Mouse (Mus musculus): ENCODE measurements at regions not wholly inside any gene's neighbourhood (a gene's known extent, or its start where the extent isn't known, plus 50 kb on each side); places are given as distances from the start of the nearest gene placed in this dataset.
"Not testable (repeated sequence)": the region's sequence is repeated elsewhere in the genome, so short reads cannot be mapped to it uniquely, and the experiment has no call there.

DNA sequence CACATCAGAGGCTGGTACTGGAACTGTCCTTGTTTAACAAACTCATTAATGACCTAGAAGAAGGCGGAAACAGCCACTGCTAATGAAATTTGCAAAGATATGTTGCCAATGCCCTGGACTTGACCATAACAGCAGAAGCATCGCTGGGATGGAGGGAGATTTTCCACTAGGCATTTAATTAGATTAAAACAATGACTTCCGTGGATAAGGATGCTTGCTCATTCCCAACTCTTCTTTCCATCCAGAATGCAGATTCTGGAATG lies 77.6 kb upstream of the Fam78b start:
- Histone ChIP-seq H3K36me3 (ENCODE audit: control insufficient read depth, insufficient read depth, low read length) (no peaks in the 10 kb centered on the region), H3K4me3 (ENCODE audit: low read depth, low read length) (no peak overlapping the region), H3K4me1 (ENCODE audit: control insufficient read depth, insufficient read depth, low read length) (no peaks in the 10 kb centered on the region), H3K9ac (ENCODE audit: low read length) (no peak overlapping the region), H3K27me3 (ENCODE audit: control insufficient read depth, insufficient read depth, low read length) (no peaks in the 10 kb centered on the region), H3K9me3 (ENCODE audit: control insufficient read depth, low read length) (no peaks in the 10 kb centered on the region), H3K4me2 (ENCODE audit: low read depth, severe bottlenecking) (no peak overlapping the region), H3K27ac (replicated peaks; ENCODE audit: low read depth, low read length) (no peak overlapping the region)
- no peak for DNase-seq (ENCODE audit: low spot score)
- no peak for ATAC-seq (ENCODE audit: insufficient number of reproducible peaks, low FRiP score, low TSS enrichment, low read depth)
- 71% methylated on average over 3 of the region's 3 CpGs for WGBS

GRCm38 (mm10) chr1:166924126-166924525 lies 77.1 kb upstream of the Fam78b start:
- H3K9ac ChIP-seq (ENCODE audit: low read length) = no peak overlapping the region
- H3K27ac ChIP-seq (replicated peaks; ENCODE audit: low read depth, low read length) = no peak overlapping the region
- H3K36me3 ChIP-seq (ENCODE audit: control insufficient read depth, insufficient read depth, low read length) = no peaks in the 10 kb centered on the region
- H3K4me2 ChIP-seq (ENCODE audit: low read depth, severe bottlenecking) = no peak overlapping the region
- H3K9me3 ChIP-seq (ENCODE audit: control insufficient read depth, low read length) = no peaks in the 10 kb centered on the region
- no peak overlapping the region for H3K4me3 ChIP-seq (ENCODE audit: low read depth, low read length)
- no peaks in the 10 kb centered on the region for H3K4me1 ChIP-seq (ENCODE audit: control insufficient read depth, insufficient read depth, low read length)
- WGBS = 83% methylated on average over 2 of the region's 2 CpGs
- no peak for ATAC-seq (ENCODE audit: insufficient number of reproducible peaks, low FRiP score, low TSS enrichment, low read depth)
- no peaks in the 10 kb centered on the region for H3K27me3 ChIP-seq (ENCODE audit: control insufficient read depth, insufficient read depth, low read length)
- DNase-seq (ENCODE audit: low spot score) = no peak

DNA sequence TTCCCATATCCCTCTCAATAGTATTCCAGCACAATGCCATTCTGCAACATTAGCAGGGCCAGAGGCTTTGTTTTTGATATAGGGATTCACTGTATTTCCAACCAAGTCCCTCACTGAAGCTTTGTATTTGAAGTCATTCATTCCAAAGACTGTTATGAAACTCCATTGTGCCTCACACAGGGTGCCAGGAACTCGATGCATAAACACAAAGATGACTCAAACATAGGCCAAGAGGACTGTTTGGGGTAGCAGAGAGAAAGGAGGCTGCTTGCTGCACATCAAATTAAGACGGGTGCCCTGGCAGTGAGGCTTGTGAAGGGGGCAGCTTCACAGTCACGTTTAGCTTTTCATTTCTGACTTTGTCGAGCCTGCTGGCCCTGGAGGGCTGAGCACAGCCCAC lies 75.1 kb upstream of the Fam78b start:
- H3K27ac ChIP-seq (replicated peaks; ENCODE audit: low read depth, low read length) = no peak overlapping the region
- no peaks in the 10 kb centered on the region for H3K4me1 ChIP-seq (ENCODE audit: control insufficient read depth, insufficient read depth, low read length)
- no peaks in the 10 kb centered on the region for H3K27me3 ChIP-seq (ENCODE audit: control insufficient read depth, insufficient read depth, low read length)
- no peak overlapping the region for H3K4me3 ChIP-seq (ENCODE audit: low read depth, low read length)
- DNase-seq (ENCODE audit: low spot score) (no peak), ATAC-seq (ENCODE audit: insufficient number of reproducible peaks, low FRiP score, low TSS enrichment, low read depth) (no peak)
- no peak overlapping the region for H3K4me2 ChIP-seq (ENCODE audit: low read depth, severe bottlenecking)
- H3K9me3 ChIP-seq (ENCODE audit: control insufficient read depth, low read length) = no peaks in the 10 kb centered on the region
- H3K9ac ChIP-seq (ENCODE audit: low read length) = no peak overlapping the region
- no peaks in the 10 kb centered on the region for H3K36me3 ChIP-seq (ENCODE audit: control insufficient read depth, insufficient read depth, low read length)
- WGBS = 56% methylated on average over 4 of the region's 4 CpGs

- H3K27ac ChIP-seq (replicated peaks; ENCODE audit: low read depth, low read length); ATAC-seq (ENCODE audit: insufficient number of reproducible peaks, low FRiP score, low TSS enrichment, low read depth); H3K36me3 ChIP-seq (ENCODE audit: control insufficient read depth, insufficient read depth, low read length); DNase-seq (ENCODE audit: low spot score); H3K27me3 ChIP-seq (ENCODE audit: control insufficient read depth, insufficient read depth, low read length); H3K4me3 ChIP-seq (ENCODE audit: low read depth, low read length); H3K4me1 ChIP-seq (ENCODE audit: control insufficient read depth, insufficient read depth, low read length); H3K9me3 ChIP-seq (ENCODE audit: control insufficient read depth, low read length); H3K9ac ChIP-seq (ENCODE audit: low read length); H3K4me2 ChIP-seq (ENCODE audit: low read depth, severe bottlenecking): not testable (repeated sequence)
- 64% methylated on average over 9 of the region's 9 CpGs for WGBS
Observed at GRCm38 (mm10) chr1:166939744-166940143, 61.5 kb upstream of the Fam78b start.

DNA sequence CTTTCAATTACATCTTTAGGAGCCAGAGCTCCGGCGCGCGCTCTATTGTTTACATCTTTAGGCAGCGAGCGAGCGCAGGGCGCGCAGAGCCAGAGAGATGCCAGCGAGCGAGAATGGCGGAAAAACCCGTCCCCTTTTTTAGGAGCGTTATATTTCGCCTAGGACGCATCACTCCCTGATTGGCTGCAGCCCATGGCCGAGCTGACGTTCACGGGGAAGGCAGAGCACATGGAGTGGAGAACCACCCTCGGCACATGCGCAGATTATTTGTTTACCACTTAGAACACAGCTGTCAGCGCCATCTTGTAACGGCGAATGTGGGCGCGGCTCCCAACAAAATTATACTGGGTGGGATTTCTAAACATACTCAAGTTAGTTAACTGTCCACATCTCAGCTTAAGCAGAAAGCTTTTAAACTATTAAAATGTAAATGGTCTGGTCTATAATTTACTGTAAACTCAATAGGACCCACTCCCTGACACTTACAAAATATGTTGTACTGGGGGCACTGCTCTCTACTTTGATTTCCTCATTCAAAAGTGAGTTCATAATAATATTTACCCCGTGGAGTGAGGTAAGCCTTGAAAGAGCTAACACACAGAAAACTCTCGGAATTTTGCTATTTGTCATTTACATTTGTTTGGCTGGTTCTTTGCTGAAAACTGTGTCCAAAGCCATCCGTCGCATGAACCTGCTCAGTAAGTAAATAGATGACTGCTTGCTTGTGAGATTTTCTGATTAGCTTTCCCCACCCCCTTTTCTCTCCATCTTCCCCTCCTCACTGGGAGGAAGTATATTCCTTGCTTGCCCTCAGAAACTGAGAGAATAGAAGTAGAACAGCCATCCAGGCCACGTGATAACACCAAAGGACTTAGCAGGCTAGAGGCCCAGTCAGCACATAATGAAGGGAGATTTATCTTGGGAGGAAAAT lies 60.8 kb upstream of the Fam78b start:
- not testable (repeated sequence) for H3K4me2 ChIP-seq (ENCODE audit: low read depth, severe bottlenecking); DNase-seq (ENCODE audit: low spot score); H3K4me1 ChIP-seq (ENCODE audit: control insufficient read depth, insufficient read depth, low read length); H3K27me3 ChIP-seq (ENCODE audit: control insufficient read depth, insufficient read depth, low read length); H3K36me3 ChIP-seq (ENCODE audit: control insufficient read depth, insufficient read depth, low read length); H3K9me3 ChIP-seq (ENCODE audit: control insufficient read depth, low read length); ATAC-seq (ENCODE audit: insufficient number of reproducible peaks, low FRiP score, low TSS enrichment, low read depth); H3K4me3 ChIP-seq (ENCODE audit: low read depth, low read length); H3K27ac ChIP-seq (replicated peaks; ENCODE audit: low read depth, low read length); H3K9ac ChIP-seq (ENCODE audit: low read length)
- 52% methylated on average over 31 of the region's 31 CpGs for WGBS

DNA sequence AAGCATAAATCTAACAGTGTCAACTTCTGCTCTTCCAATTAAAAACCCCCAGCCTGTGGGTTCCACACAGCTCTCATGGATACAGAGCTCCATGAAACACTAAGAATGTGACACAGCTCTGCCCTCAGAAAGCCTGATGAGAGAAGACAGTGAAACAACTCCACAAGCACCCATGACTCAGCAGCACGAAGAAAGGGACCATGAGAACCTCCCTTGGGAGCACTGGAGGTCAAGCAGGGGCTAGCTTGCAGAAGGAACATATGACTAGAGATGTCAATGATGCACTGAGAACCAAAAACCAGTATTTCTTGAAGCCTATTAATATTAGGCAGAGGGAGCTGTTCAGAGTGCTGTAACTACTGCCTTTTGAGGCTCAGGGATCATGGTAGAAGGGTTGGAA lies 59.0 kb upstream of the Fam78b start:
- Histone ChIP-seq H3K27ac (replicated peaks; ENCODE audit: low read depth, low read length) (no peak overlapping the region), H3K27me3 (ENCODE audit: control insufficient read depth, insufficient read depth, low read length) (no peaks in the 10 kb centered on the region), H3K36me3 (ENCODE audit: control insufficient read depth, insufficient read depth, low read length) (no peaks in the 10 kb centered on the region), H3K4me3 (ENCODE audit: low read depth, low read length) (no peak overlapping the region), H3K4me2 (ENCODE audit: low read depth, severe bottlenecking) (no peak overlapping the region), H3K9me3 (ENCODE audit: control insufficient read depth, low read length) (no peaks in the 10 kb centered on the region), H3K9ac (ENCODE audit: low read length) (no peak overlapping the region), H3K4me1 (ENCODE audit: control insufficient read depth, insufficient read depth, low read length) (no peaks in the 10 kb centered on the region)
- ATAC-seq (ENCODE audit: insufficient number of reproducible peaks, low FRiP score, low TSS enrichment, low read depth) (no peak), DNase-seq (ENCODE audit: low spot score) (no peak)
- WGBS = 67% methylated on average over 1 of the region's 1 CpGs

GRCm38 (mm10) chr1:166944540-166944939 lies 56.7 kb upstream of the Fam78b start:
- DNase-seq (ENCODE audit: low spot score) = no peak
- Histone ChIP-seq H3K9me3 (ENCODE audit: control insufficient read depth, low read length) (no peaks in the 10 kb centered on the region), H3K9ac (ENCODE audit: low read length) (no peak overlapping the region), H3K36me3 (ENCODE audit: control insufficient read depth, insufficient read depth, low read length) (no peaks in the 10 kb centered on the region), H3K4me1 (ENCODE audit: control insufficient read depth, insufficient read depth, low read length) (no peaks in the 10 kb centered on the region), H3K4me2 (ENCODE audit: low read depth, severe bottlenecking) (no peak overlapping the region), H3K27ac (replicated peaks; ENCODE audit: low read depth, low read length) (no peak overlapping the region), H3K27me3 (ENCODE audit: control insufficient read depth, insufficient read depth, low read length) (no peaks in the 10 kb centered on the region), H3K4me3 (ENCODE audit: low read depth, low read length) (no peak overlapping the region)
- WGBS = 85% methylated on average over 7 of the region's 7 CpGs
- no peak for ATAC-seq (ENCODE audit: insufficient number of reproducible peaks, low FRiP score, low TSS enrichment, low read depth)

DNA sequence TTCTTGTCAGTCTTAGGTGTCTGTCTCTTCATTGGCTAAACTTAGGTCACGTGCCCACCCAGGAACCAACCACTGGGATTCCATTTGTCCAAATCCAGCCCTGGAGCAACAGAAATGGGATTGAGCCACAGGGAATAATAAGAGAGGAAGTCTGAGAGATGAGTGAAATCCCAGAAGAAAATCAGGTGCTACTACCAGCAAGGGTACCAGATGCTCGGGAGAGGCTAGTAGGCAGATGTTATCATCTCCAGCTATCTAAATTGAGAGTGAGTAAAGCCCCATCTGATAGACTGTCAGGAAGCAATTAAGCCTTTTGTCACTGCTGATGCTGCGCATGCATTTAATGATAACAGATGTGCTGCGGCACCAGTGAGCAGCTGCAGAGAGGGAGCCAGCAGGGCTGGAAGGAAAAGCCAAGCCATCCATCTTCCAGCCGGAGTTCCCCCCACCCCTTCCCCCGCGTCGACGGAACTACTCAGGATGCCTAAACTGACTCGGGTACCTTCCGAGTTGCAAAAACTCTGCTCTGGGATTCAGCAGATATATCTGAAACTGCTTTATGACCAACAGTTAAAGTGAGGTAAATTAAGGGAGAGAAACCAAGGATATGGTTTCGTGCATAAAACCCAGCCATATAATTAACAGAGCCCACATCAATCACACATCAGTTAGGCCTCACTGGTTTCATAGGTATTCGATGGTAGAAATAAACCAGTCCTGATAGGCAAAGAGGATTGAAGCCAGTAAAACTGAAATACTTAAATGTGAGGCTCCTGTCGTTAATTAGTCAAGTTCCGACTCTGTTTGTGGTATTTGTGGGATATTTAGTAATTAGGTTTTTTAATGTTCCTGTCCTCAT lies 53.1 kb upstream of the Fam78b start:
- no peak for ATAC-seq (ENCODE audit: insufficient number of reproducible peaks, low FRiP score, low TSS enrichment, low read depth)
- Histone ChIP-seq H3K9me3 (ENCODE audit: control insufficient read depth, low read length) (no peaks in the 10 kb centered on the region), H3K4me1 (ENCODE audit: control insufficient read depth, insufficient read depth, low read length) (no peaks in the 10 kb centered on the region), H3K36me3 (ENCODE audit: control insufficient read depth, insufficient read depth, low read length) (no peaks in the 10 kb centered on the region), H3K4me3 (ENCODE audit: low read depth, low read length) (no peak overlapping the region), H3K4me2 (ENCODE audit: low read depth, severe bottlenecking) (peak overlapping the region; percentile 15; the same call in 1 of the 2 replicates), H3K9ac (ENCODE audit: low read length) (no peak overlapping the region), H3K27me3 (ENCODE audit: control insufficient read depth, insufficient read depth, low read length) (no peaks in the 10 kb centered on the region), H3K27ac (replicated peaks; ENCODE audit: low read depth, low read length) (no peak overlapping the region)
- DNase-seq (ENCODE audit: low spot score) = peak; percentile 53
- 12% methylated on average over 15 of the region's 15 CpGs for WGBS

All from limb, embryonic 11.5 days (tissue).